Mouse (Mus musculus): ENCODE results near the gene Alkbh3. TPM values are rescaled to one million over a fixed set of nuclear protein-coding genes. Genes with fewer than 3 reads are reported as not detected.

Gene Alkbh3
- polyA plus RNA-seq, 1 experiment from 2014 or later = 41.8 TPM

DNA sequence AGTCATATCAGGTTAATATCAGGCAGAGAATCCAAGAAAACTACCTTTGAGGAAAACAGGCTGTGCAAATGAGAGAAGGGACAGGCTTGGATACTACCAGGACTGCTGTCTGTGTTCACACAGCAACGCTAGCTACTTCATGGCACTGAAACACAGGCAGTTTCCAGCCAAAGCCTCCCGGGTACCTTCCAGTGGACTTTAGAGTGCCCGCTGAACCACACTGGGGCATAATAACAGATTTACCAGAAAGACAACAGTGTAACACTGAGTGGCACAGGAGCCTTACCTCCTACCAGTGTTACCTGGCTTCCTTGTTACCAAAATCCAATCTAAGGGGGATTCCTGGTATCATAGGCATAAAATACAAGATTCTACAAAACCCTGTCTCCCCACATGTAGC lies 31.9 kb upstream of the Alkbh3 start:
- Histone ChIP-seq H3K4me2 (no peak overlapping the region), H3K9ac (no peak overlapping the region), H3K4me3 (no peak overlapping the region), H3K36me3 (peaks cover 20% of the 10 kb centered on the region), H3K9me3 (replicated peaks) (no peaks in the 10 kb centered on the region), H3K4me1 (no peaks in the 10 kb centered on the region), H3K27me3 (replicated peaks) (no peaks in the 10 kb centered on the region), H3K27ac (no peak overlapping the region)
- WGBS (ENCODE audit: insufficient replicate concordance) = 80% methylated on average over 3 of the region's 3 CpGs
- no peak for ATAC-seq

- H3K9ac ChIP-seq = no peak overlapping the region
- H3K4me3 ChIP-seq = no peak overlapping the region
- 72% methylated on average over 5 of the region's 5 CpGs for WGBS (ENCODE audit: insufficient replicate concordance)
- H3K4me1 ChIP-seq = no peaks in the 10 kb centered on the region
- no peaks in the 10 kb centered on the region for H3K9me3 ChIP-seq (replicated peaks)
- H3K4me2 ChIP-seq = no peak overlapping the region
- no peaks in the 10 kb centered on the region for H3K27me3 ChIP-seq (replicated peaks)
- no peak overlapping the region for H3K27ac ChIP-seq
- ATAC-seq = no peak
- H3K36me3 ChIP-seq = peaks cover 20% of the 10 kb centered on the region
Observed at GRCm38 (mm10) chr2:94040391-94041125, 30.0 kb upstream of the Alkbh3 start.

DNA sequence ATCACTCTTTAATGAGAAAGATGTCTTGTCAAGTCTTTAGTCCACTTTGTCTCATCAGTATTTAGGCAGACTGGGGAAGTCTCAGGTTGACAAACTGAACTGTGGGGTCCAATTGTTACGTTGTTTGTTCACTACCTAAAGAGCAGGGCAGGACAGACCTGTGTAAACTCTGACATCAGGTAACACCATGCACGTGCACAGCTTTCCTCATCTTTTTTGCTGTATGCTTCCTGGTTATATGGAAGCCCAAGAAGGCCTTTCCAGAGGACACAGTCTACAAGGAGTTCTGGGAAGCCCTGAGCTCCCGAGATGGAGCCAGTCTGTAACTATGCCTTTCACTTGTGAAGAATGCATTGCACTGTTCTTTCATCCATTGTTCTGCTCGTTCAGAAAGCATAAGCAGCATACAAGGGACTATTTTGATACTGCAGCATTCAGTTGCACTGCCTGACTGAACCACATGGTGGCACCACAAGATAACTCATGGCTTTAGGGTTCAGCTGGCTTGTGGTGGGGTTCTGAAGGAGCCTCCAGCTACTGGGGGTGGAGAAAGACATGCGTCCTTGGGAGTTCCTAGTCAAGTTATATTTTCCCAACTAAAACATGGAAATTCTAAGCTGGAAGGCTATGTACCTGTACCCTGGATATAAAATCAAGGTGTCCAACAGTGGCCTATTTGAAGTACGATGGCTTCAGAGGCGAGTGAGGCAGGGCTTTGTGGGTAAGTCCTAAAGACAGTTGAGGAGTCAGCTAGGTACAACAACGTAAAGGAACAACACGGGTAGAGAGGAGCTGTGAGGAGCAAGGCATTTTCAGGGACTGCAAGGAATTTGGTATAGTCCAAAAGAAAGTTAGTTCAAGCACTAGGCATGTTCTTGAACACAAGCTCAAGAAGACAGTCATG lies 25.1 kb upstream of the Alkbh3 start:
- H3K27ac ChIP-seq = no peak overlapping the region
- no peaks in the 10 kb centered on the region for H3K4me1 ChIP-seq
- no peak for ATAC-seq
- H3K36me3 ChIP-seq = peaks cover 28% of the 10 kb centered on the region
- no peaks in the 10 kb centered on the region for H3K27me3 ChIP-seq (replicated peaks)
- H3K9me3 ChIP-seq (replicated peaks) = no peaks in the 10 kb centered on the region
- no peak overlapping the region for H3K4me3 ChIP-seq
- WGBS (ENCODE audit: insufficient replicate concordance) = 69% methylated on average over 9 of the region's 9 CpGs
- H3K4me2 ChIP-seq = no peak overlapping the region
- H3K9ac ChIP-seq = no peak overlapping the region

- no peak overlapping the region for H3K4me3 ChIP-seq
- ATAC-seq = no peak
- H3K27me3 ChIP-seq (replicated peaks) = no peaks in the 10 kb centered on the region
- peaks cover 22% of the 10 kb centered on the region for H3K36me3 ChIP-seq
- H3K9ac ChIP-seq = no peak overlapping the region
- H3K9me3 ChIP-seq (replicated peaks) = no peaks in the 10 kb centered on the region
- H3K4me1 ChIP-seq = no peaks in the 10 kb centered on the region
- H3K27ac ChIP-seq = no peak overlapping the region
- no peak overlapping the region for H3K4me2 ChIP-seq
Observed at GRCm38 (mm10) chr2:94030602-94031001, 20.0 kb upstream of the Alkbh3 start.

GRCm38 (mm10) chr2:94024637-94025036 lies 14.0 kb upstream of the Alkbh3 start:
- no peak overlapping the region for H3K4me2 ChIP-seq
- H3K9ac ChIP-seq = no peak overlapping the region
- no peak overlapping the region for H3K27ac ChIP-seq
- H3K4me1 ChIP-seq = no peaks in the 10 kb centered on the region
- H3K36me3 ChIP-seq = no peaks in the 10 kb centered on the region
- ATAC-seq = no peak
- H3K27me3 ChIP-seq (replicated peaks) = peaks cover 4% of the 10 kb centered on the region; the same call in 1 of the 2 replicates
- H3K4me3 ChIP-seq = no peak overlapping the region
- H3K9me3 ChIP-seq (replicated peaks) = no peaks in the 10 kb centered on the region
- WGBS (ENCODE audit: insufficient replicate concordance) = 27% methylated on average over 6 of the region's 6 CpGs

DNA sequence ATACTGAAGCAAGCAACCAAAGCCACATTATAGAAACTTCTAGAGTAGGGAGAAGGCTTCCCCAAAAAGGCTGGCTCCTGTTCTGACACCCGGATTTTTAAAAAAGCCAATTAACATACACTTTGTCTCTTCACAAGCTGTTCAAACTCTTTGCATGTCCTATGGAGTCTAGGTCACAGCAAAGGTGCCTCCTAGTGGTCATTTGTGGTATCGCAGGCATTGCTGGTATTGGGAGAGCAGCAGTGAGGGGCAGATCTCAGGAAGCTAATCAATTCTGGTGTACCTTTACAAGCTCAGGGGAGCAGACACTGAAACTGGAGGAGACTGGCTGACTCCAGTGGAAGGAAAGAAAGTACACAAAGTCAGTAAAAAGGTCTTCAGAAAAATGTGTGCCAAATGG lies 8.3 kb downstream of the Alkbh3 start:
- ATAC-seq = no peak

GRCm38 (mm10) chr2:94001918-94002317 lies 8.7 kb downstream of the Alkbh3 start:
- Histone ChIP-seq H3K9me3 (replicated peaks) (no peaks in the 10 kb centered on the region), H3K4me1 (no peaks in the 10 kb centered on the region), H3K9ac (no peak overlapping the region), H3K4me3 (no peak overlapping the region), H3K36me3 (peaks cover 95% of the 10 kb centered on the region), H3K27me3 (replicated peaks) (no peaks in the 10 kb centered on the region), H3K4me2 (no peak overlapping the region), H3K27ac (no peak overlapping the region)
- no peak for ATAC-seq
- 70% methylated on average over 4 of the region's 4 CpGs for WGBS (ENCODE audit: insufficient replicate concordance)

More for the DNA sequence above, 8.3 kb downstream of the Alkbh3 start:
- no peak overlapping the region for H3K4me3 ChIP-seq
- no peaks in the 10 kb centered on the region for H3K9me3 ChIP-seq (replicated peaks)
- no peaks in the 10 kb centered on the region for H3K27me3 ChIP-seq (replicated peaks)
- no peak overlapping the region for H3K27ac ChIP-seq
- H3K4me1 ChIP-seq = no peaks in the 10 kb centered on the region
- 5% methylated on average over 2 of the region's 2 CpGs for WGBS (ENCODE audit: insufficient replicate concordance)
- H3K36me3 ChIP-seq = peaks cover 93% of the 10 kb centered on the region
- no peak overlapping the region for H3K9ac ChIP-seq
- H3K4me2 ChIP-seq = no peak overlapping the region

DNA sequence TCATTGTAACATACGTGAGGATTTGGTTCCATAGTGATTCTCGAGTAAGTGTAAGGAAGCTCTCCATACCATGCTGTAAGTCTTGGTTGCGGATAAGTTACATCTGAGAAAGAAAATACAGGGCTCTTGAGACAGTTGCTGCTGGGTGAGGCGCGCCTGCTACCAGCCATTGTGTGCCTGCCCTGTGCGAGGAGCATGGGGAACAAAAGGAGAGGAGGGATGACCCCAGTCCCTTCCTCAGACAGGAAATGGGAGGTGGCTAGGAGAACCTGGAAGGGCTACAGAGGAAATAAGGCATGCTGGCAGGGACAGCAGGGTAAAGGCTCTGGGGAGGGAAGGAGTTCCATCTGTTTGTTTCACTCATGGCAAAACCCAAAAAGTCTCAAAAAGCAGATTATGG lies 9.2 kb downstream of the Alkbh3 start:
- no peaks in the 10 kb centered on the region for H3K4me1 ChIP-seq
- no peak overlapping the region for H3K4me2 ChIP-seq
- H3K9ac ChIP-seq = no peak overlapping the region
- no peaks in the 10 kb centered on the region for H3K27me3 ChIP-seq (replicated peaks)
- ATAC-seq = no peak
- peaks cover 95% of the 10 kb centered on the region for H3K36me3 ChIP-seq
- H3K9me3 ChIP-seq (replicated peaks) = no peaks in the 10 kb centered on the region
- no peak overlapping the region for H3K4me3 ChIP-seq
- no peak overlapping the region for H3K27ac ChIP-seq
- WGBS (ENCODE audit: insufficient replicate concordance) = 84% methylated on average over 6 of the region's 6 CpGs

DNA sequence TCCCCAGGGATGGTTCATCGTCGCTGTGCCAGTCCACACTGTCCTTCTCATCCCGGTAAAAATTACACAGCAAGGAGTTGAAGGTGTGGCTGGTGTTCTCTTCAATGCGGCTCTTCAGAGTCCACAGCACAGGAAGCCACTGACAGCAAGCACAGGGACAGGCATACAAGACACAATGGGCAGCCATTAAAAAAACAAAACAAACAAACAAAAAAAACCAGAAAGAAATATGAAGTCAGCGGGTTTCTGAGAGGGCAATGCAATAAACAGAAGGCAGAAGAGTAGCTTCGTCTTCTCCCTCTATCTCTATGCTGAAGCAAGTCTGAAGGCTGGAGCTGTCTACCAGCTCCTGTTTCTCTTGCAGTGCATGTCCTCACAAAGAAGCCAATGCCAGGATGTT lies 14.4 kb downstream of the Alkbh3 start, which contains the start of gene Gm27027:
TSS of gene Gm27027 (minus strand) at position 101 of the 400 bp plus-strand sequence.
- Histone ChIP-seq H3K36me3 (peaks cover 96% of the 10 kb centered on the region), H3K9ac (no peak within 1 kb of the TSS), H3K4me2 (no peak within 1 kb of the TSS), H3K27me3 (replicated peaks) (no peaks in the 10 kb centered on the region), H3K9me3 (replicated peaks) (no peaks in the 10 kb centered on the region), H3K4me1 (no peaks in the 10 kb centered on the region), H3K4me3 (no peak within 1 kb of the TSS), H3K27ac (no peak within 1 kb of the TSS)
- 87% methylated on average over 6 of the region's 6 CpGs for WGBS (ENCODE audit: insufficient replicate concordance)
- no peak for ATAC-seq

GRCm38 (mm10) chr2:93992810-93993209 lies 17.8 kb downstream of the Alkbh3 start:
- Histone ChIP-seq H3K27ac (no peak overlapping the region), H3K4me3 (no peak overlapping the region), H3K27me3 (replicated peaks) (no peaks in the 10 kb centered on the region), H3K4me2 (no peak overlapping the region), H3K36me3 (peaks cover 98% of the 10 kb centered on the region), H3K9me3 (replicated peaks) (no peaks in the 10 kb centered on the region), H3K4me1 (no peaks in the 10 kb centered on the region), H3K9ac (no peak overlapping the region)
- WGBS (ENCODE audit: insufficient replicate concordance) = 66% methylated on average over 3 of the region's 3 CpGs
- ATAC-seq = no peak

GRCm38 (mm10) chr2:93992259-93992658 lies 18.3 kb downstream of the Alkbh3 start:
- no peak overlapping the region for H3K4me3 ChIP-seq
- H3K4me2 ChIP-seq = no peak overlapping the region
- H3K4me1 ChIP-seq = no peaks in the 10 kb centered on the region
- H3K9ac ChIP-seq = no peak overlapping the region
- H3K27ac ChIP-seq = no peak overlapping the region
- ATAC-seq = no peak
- 57% methylated on average over 5 of the region's 5 CpGs for WGBS (ENCODE audit: insufficient replicate concordance)
- no peaks in the 10 kb centered on the region for H3K9me3 ChIP-seq (replicated peaks)
- H3K27me3 ChIP-seq (replicated peaks) = no peaks in the 10 kb centered on the region
- H3K36me3 ChIP-seq = peaks cover 98% of the 10 kb centered on the region

- Histone ChIP-seq H3K27ac (no peak overlapping the region), H3K4me1 (no peaks in the 10 kb centered on the region), H3K4me3 (no peak overlapping the region), H3K9ac (no peak overlapping the region), H3K4me2 (no peak overlapping the region), H3K9me3 (replicated peaks) (no peaks in the 10 kb centered on the region), H3K36me3 (peaks cover 98% of the 10 kb centered on the region), H3K27me3 (replicated peaks) (no peaks in the 10 kb centered on the region)
- no peak for ATAC-seq
- WGBS (ENCODE audit: insufficient replicate concordance) = 58% methylated on average over 3 of the region's 3 CpGs
Observed at GRCm38 (mm10) chr2:93991336-93991735, 19.3 kb downstream of the Alkbh3 start.
